Mouse (Mus musculus) C2C12 (cell line): ENCODE results near the gene Gm4869. TPM values are rescaled to one million over a fixed set of nuclear protein-coding genes. Genes with fewer than 3 reads are reported as not detected.

Experiments used
- H3K27me3 ChIP-seq: one replicate; pipeline ENCODE4 v1.6.1; 2011; ENCODE audit not compliant: control insufficient read depth, insufficient read depth, insufficient read length
- H3K36me3 ChIP-seq: one replicate; pipeline ENCODE4 v1.6.1; 2011; ENCODE audit not compliant: control insufficient read depth, insufficient read depth
- H3K4me3 ChIP-seq: one replicate; pipeline ENCODE4 v1.5.1; 2011; ENCODE audit warnings: mild to moderate bottlenecking, control low read depth; ENCODE audit not compliant: poor library complexity, insufficient read depth, severe bottlenecking
- H3K79me2 ChIP-seq: one replicate; pipeline ENCODE4 v1.6.1; 2011; ENCODE audit not compliant: control insufficient read depth, insufficient read depth
- H3K79me3 ChIP-seq: one replicate; pipeline ENCODE4 v1.6.1; 2011; ENCODE audit warnings: low read depth, control low read depth
- H3ac ChIP-seq: one replicate; pipeline ENCODE3; 2011; ENCODE audit warnings: low read depth; ENCODE audit not compliant: control insufficient read depth, insufficient read length
- CEBPB ChIP-seq: IDR thresholded peaks from one replicate; pipeline ENCODE4 v1.6.1; 2011; ENCODE audit warnings: low read depth, mild to moderate bottlenecking, control low read depth, moderate library complexity
- CTCF ChIP-seq: IDR thresholded peaks from one replicate; pipeline ENCODE4 v1.5.1; 2011; ENCODE audit not compliant: control insufficient read depth, insufficient read depth, insufficient read length
- FOSL1 ChIP-seq: IDR thresholded peaks from one replicate; pipeline ENCODE4 v1.8.0; 2011; ENCODE audit warnings: mild to moderate bottlenecking, low read length; ENCODE audit not compliant: poor library complexity, insufficient read depth, severe bottlenecking
- MAX ChIP-seq: IDR thresholded peaks from one replicate; pipeline ENCODE4 v1.6.1; 2011; ENCODE audit warnings: mild to moderate bottlenecking, control low read depth
- MYOD1 ChIP-seq: IDR thresholded peaks from one replicate; pipeline ENCODE4 v1.6.1; 2011; ENCODE audit warnings: low read depth; ENCODE audit not compliant: control insufficient read depth, insufficient read length
- MYOG ChIP-seq: IDR thresholded peaks from one replicate; pipeline ENCODE4 v1.6.1; 2011; ENCODE audit not compliant: control insufficient read depth, insufficient read length; ENCODE audit errors: extremely low read depth
- USF1 ChIP-seq: IDR thresholded peaks from one replicate; pipeline ENCODE4 v1.6.1; 2011; ENCODE audit warnings: low read depth, mild to moderate bottlenecking, control low read depth, moderate library complexity
- long read RNA-seq, 2 experiments: library from polyadenylated mRNA; unstranded; transcript quantifications; one replicate each; pipeline ENCODE4 v2.0.0; 2019 to 2020
- polyA plus RNA-seq: library from polyadenylated mRNA; unstranded; fragments of >200 nt; fragmentation: generic; extraction: Trizol; gene quantifications from one replicate; pipeline ENCODE4 v1.2.1, GENCODE M21; 2012; ENCODE audit warnings: missing spikeins

Gm4869 gene
- 0.01 TPM for polyA plus RNA-seq
- long read RNA-seq, experiment 1, result 0 reads
- long read RNA-seq, experiment 2, result 0 reads

DNA sequence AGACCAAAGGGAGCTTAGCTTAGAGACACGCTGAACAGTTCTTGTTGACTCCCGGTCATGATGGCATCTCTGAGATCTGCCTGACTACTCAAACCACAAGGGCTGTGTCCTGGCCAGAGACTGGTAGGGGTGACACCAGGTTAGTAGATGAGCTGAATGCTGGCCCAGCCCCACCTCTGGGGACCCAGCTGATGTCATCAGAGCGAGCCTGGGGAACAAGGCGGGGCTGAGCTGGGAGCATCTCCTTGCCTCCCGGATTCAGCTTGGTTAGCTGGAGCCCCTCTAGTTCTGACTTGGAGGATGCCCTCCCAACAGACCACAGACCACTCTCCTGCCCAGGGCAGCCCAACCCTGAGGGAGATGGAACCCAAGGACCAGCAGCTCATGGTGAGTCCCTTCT is at the start of gene Gm4869:
Gene Gm4869 (plus strand): TSS at position 301 of the 400 bp plus-strand sequence.
- Histone ChIP-seq H3K27me3 (no peaks in the 10 kb centered on the region), H3K79me3 (peaks cover under 1% of the 10 kb centered on the region), H3K36me3 (peaks cover 60% of the 10 kb centered on the region), H3K79me2 (no peaks in the 10 kb centered on the region), H3K4me3 (no peak within 1 kb of the TSS), H3ac (no peak within 1 kb of the TSS)
- TF ChIP-seq MAX (no peak), MYOG (no peak), FOSL1 (no peak)

DNA sequence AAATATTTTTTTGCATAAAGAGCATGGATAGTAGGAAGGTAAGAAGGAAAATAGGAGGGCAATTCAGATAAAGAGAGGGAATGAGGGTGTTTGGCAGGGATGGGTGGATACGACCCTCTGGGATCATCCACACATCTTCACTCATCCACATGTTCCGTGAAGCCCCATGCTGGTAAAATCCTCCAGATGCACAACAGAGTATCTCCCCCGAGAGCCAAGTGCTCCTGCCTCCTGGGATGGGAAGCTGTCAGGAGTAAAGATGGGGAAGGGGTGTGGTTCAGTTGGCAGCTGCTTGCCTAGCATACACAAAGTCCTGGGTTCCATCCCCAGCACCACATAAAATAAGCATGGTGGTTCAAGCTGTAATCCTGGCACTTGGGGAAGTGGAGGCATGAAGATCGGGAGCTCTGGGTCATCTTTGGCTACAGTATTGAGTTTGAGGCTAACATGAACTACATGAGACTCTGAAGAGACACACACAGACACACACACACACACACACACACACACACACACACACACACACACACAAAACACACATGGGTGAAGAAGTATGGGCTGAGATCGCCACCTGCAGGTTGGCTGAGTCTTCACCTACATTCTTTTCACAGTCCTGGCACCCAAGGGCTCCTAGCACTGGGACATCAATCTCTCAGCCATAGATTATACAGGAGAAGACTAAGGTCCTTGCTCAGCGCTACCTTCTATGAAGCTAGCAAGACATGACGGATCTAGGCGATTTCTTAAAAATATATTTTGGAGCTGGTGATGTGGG is 49.1 kb upstream of the Gm4869 start:
- no peaks in the 10 kb centered on the region for H3K36me3 ChIP-seq
- TF ChIP-seq MYOD1 (no peak), CTCF (peak; percentile 49)

DNA sequence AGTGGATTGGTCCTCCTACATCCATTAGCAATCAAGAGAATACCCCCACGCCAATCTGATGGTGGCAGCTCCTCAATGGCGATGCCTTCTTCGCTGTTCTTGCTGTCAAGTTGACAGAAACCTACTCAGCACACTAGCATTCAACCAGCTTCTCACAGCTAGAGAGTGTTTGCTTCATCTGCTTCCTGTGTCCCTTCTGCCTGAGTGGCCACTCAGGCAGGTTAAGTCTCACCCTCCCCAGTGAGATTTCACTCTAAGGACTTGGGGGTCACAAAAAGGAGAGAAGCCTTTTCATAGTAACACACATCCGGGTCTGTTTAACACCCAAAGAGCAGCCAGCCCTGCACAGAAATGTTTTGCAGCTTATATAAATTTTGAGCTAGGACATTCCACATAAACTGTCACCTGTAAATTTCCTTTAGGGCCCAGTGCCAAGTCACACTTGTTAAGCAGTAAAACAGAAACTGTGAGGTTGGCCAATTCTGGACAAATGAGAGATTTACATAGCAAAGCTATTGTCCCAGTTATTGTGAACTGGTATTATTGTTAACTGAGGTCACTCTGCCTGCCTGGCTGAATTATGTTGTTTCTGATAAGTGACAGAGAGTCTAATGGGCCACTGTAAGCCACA is 42.7 kb upstream of the Gm4869 start:
- H3K4me3 ChIP-seq, result no peak overlapping the region
- H3ac ChIP-seq, result no peak overlapping the region
- peaks cover 14% of the 10 kb centered on the region for H3K27me3 ChIP-seq
- no peaks in the 10 kb centered on the region for H3K79me3 ChIP-seq
- H3K79me2 ChIP-seq, result no peaks in the 10 kb centered on the region
- no peaks in the 10 kb centered on the region for H3K36me3 ChIP-seq
- no peak for TF ChIP-seq CTCF
- TF ChIP-seq MYOD1, result no peak
- TF ChIP-seq MAX, result no peak
- TF ChIP-seq USF1, result no peak
- TF ChIP-seq CEBPB, result no peak
- TF ChIP-seq FOSL1, result no peak
- TF ChIP-seq MYOG, result no peak

More for the DNA sequence above, 49.1 kb upstream of the Gm4869 start:
- H3K4me3 ChIP-seq, result no peak overlapping the region
- no peak overlapping the region for H3ac ChIP-seq
- H3K79me2 ChIP-seq, result no peaks in the 10 kb centered on the region
- peaks cover 8% of the 10 kb centered on the region for H3K27me3 ChIP-seq
- H3K79me3 ChIP-seq, result no peaks in the 10 kb centered on the region

DNA sequence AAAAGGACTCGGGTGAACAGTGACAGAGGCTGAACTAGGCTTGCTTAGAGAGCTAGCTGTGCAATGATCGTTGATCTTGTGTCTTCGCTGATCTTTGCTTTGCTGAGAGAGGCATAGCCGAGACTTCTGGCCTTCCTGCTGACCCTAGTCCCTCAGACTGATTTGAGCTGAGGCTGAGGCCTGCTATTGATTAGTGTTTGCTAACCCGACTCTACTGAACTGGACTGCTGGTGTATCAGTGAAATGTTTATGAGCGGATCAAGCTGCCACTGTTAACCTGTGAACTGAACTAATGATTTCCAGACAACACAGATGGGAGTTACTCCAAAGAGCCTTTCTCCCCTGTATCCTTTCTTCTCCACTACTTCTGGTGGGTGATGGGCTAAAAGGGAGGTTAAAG is 40.3 kb upstream of the Gm4869 start:
- Histone ChIP-seq H3ac (no peak overlapping the region), H3K36me3 (no peaks in the 10 kb centered on the region), H3K79me2 (no peaks in the 10 kb centered on the region), H3K4me3 (no peak overlapping the region), H3K79me3 (no peaks in the 10 kb centered on the region), H3K27me3 (peaks cover 9% of the 10 kb centered on the region)
- TF ChIP-seq CTCF (no peak), MYOG (no peak)

DNA sequence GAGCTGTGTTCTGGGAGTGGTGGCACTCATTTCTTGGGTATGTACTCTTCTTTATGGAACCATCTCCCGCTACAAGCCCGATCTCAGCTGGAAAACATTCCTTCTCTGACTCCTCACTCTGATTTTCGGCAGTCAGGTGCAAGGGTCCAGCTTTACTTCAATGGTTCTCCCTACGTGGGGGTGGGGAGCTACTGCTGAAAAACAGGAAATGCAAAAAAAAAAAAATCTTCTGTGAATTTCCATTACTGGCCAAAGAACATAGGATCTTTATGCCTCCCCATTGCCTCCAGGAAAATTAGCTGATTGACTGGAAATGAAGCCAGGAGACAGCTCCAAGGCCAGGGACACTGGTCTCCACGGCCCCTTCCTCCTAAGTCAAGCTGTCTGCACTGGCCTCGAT is 38.8 kb upstream of the Gm4869 start:
- Histone ChIP-seq H3ac (no peak overlapping the region), H3K4me3 (no peak overlapping the region), H3K79me3 (no peaks in the 10 kb centered on the region), H3K79me2 (no peaks in the 10 kb centered on the region), H3K27me3 (peaks cover 9% of the 10 kb centered on the region), H3K36me3 (no peaks in the 10 kb centered on the region)
- TF ChIP-seq FOSL1, result no peak
- no peak for TF ChIP-seq MAX
- TF ChIP-seq MYOD1, result no peak
- no peak for TF ChIP-seq MYOG
- TF ChIP-seq CTCF, result no peak
- no peak for TF ChIP-seq USF1
- no peak for TF ChIP-seq CEBPB

DNA sequence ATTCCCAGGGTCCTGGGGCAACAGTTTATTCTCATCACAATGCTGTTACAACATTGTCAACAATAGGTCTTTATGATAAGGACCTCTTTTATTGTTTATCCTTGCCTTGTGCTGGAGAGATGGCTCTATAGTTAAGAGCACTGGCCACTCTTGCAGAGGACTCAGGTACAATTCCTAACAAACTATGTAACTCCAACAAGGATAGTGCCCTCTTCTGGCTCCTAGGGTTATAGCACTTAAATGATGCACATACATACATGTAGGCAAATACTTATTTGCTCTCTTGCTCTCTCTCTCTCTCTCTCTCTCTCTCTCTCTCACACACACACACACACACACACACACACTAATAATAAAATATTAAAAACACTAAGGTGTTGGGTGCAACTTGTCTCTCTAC is 36.6 kb upstream of the Gm4869 start:
- TF ChIP-seq CTCF, result no peak
- no peak for TF ChIP-seq CEBPB
- no peak for TF ChIP-seq MYOG
- TF ChIP-seq MYOD1, result no peak
- no peak for TF ChIP-seq MAX
- no peak for TF ChIP-seq FOSL1
- TF ChIP-seq USF1, result no peak
- Histone ChIP-seq H3K79me2 (no peaks in the 10 kb centered on the region), H3K4me3 (no peak overlapping the region), H3K27me3 (peaks cover 6% of the 10 kb centered on the region), H3ac (no peak overlapping the region), H3K36me3 (no peaks in the 10 kb centered on the region), H3K79me3 (no peaks in the 10 kb centered on the region)
